ENCODE assay signal across 8 mouse cellular contexts in the genomic region with DNA sequence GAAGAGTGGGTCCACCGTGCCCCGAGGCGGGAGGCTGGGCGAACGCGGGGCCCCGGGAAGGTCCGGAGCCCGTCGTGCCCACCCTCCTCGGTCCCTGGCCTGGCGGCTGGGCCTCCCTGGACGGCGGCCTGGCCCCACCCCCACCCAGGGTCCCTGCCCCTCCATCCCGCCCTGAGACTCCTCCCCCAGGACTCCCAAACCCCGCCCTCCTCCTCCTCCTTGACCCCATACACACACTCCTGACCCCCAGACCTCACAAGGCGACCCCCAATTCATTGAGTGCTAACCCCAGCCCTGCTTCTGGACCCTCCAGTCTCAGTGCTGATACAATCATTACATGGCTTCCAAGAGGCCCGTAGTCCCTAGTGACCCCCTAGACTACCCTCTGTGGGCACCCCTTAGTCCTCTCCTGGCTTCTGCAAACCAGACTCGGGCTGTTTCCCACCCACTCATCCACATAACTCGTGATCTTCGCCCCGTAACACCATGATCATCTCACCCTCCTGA. TPM values are rescaled to one million over a fixed set of nuclear protein-coding genes. Genes with fewer than 3 reads are reported as not detected.
A peak's percentile ranks its signal among the peaks of the same experiment; 100 is the strongest.
DNase-seq lines count a peak whose midpoint lies in the region; ATAC-seq and TF ChIP-seq lines count a peak whose summit lies in the region.

No protein-coding gene starts in this region.

- peak overlapping the region; percentile 92 for H3K4me2 ChIP-seq in hindbrain, embryonic 16.5 days (ENCODE audit: low read length)

- peak overlapping the region; percentile 96 for H3K9ac ChIP-seq in hindbrain, embryonic 16.5 days (ENCODE audit: low read depth, low read length)

- ATAC-seq in hindbrain, embryonic 16.5 days, result peak; percentile 66

- H3K27ac ChIP-seq in hindbrain, embryonic 16.5 days (ENCODE audit: low read depth, low read length), result peak overlapping the region; percentile 87
- peak overlapping the region; percentile 87 for H3K27ac ChIP-seq in testis, adult 2 months (ENCODE audit: control insufficient read depth, insufficient read depth, low read depth, low read length)

- peak overlapping the region; percentile 83 for H3K4me3 ChIP-seq in hindbrain, embryonic 16.5 days (ENCODE audit: low read length)
- H3K4me3 ChIP-seq in testis, adult 2 months (ENCODE audit: control insufficient read depth, low read depth, low read length), result peak overlapping the region; percentile 94

- H3K9me3 ChIP-seq in hindbrain, embryonic 16.5 days (ENCODE audit: control insufficient read depth, low read length), result no peaks in the 10 kb centered on the region

- no peaks in the 10 kb centered on the region for H3K36me3 ChIP-seq in hindbrain, embryonic 16.5 days (ENCODE audit: control insufficient read depth, insufficient read depth, low read length)
- 0 out of 2 replicates have a peak, but pooled peaks cover 2% of the 10 kb centered on the region for H3K36me3 ChIP-seq in testis, adult 2 months (ENCODE audit: control insufficient read depth, insufficient read depth, low read length)

- 6% methylated on average over 22 of the region's 22 CpGs for WGBS in hindbrain, embryonic 16.5 days

- no peaks in the 10 kb centered on the region for H3K27me3 ChIP-seq in hindbrain, embryonic 16.5 days (replicated peaks; ENCODE audit: control insufficient read depth, insufficient read depth, low read length)
- no peaks in the 10 kb centered on the region for H3K27me3 ChIP-seq in testis, adult 2 months (ENCODE audit: control insufficient read depth, insufficient read depth, low read length)

- TF ChIP-seq CTCF in testis, adult 2 months (IDR thresholded peaks at IDR 0.05; ENCODE audit: control insufficient read depth, insufficient read depth, insufficient replicate concordance, low read depth, low read length), result no peak

- peak; percentile 76 for DNase-seq in adrenal gland, postnatal 14 days
- DNase-seq in adrenal gland, adult (ENCODE audit: inconsistent age in 2 of 2, low spot score in 1 of 2), result no peak
- DNase-seq in 3134 (ENCODE audit: extremely low read depth, insufficient read length, low spot score), result peak; percentile 82
- DNase-seq in embryo, embryonic 11.5 days (ENCODE audit: low read depth, low spot score), result peak; percentile 46
- peak; percentile 75 for DNase-seq in lung, postnatal 10 days
- no peak for DNase-seq in layer of hippocampus, adult 8-10 months (ENCODE audit: low spot score in 2 of 2)

- H3K4me1 ChIP-seq in hindbrain, embryonic 16.5 days (ENCODE audit: control insufficient read depth, insufficient read depth, low read depth, low read length), result peaks cover 28% of the 10 kb centered on the region
- H3K4me1 ChIP-seq in testis, adult 2 months (ENCODE audit: control insufficient read depth, insufficient read depth, low read length), result peaks cover 8% of the 10 kb centered on the region

- TF ChIP-seq POLR2A in testis, adult 2 months (IDR thresholded peaks at IDR 0.05; ENCODE audit: control insufficient read depth, low read depth, low read length), result no peak

RNA-seq across cellular contexts. Expression of a gene that starts 0.7 kb away (rescaled TPM):
- 36.8 and 43.4 TPM in 2 replicates for total RNA-seq in adrenal gland, postnatal 14 days (2021)
- polyA plus RNA-seq in hindbrain, embryonic 16.5 days (2015; fragmentation: Nextera tagmentation; extraction: Ambion mirVana), result 43.0 and 44.6 TPM in 2 replicates
- 89.4 and 90.8 TPM in 2 replicates for polyA plus RNA-seq in testis, adult 2 months (2012; rRNA removed)
- 100 to 1,000 TPM in 2 of 4 experiments, 10 to 100 TPM in 2; 91.9 to 107 (median 101) TPM for total RNA-seq in layer of hippocampus, adult 8-10 months (2022)

RNA-seq across cellular contexts. Expression of a gene that starts 30.0 kb away (rescaled TPM):
- total RNA-seq in adrenal gland, postnatal 14 days (2021), result 3.3 and 8.9 TPM in 2 replicates
- 5.8 and 7.0 TPM in 2 replicates for polyA plus RNA-seq in hindbrain, embryonic 16.5 days (2015; fragmentation: Nextera tagmentation; extraction: Ambion mirVana)
- polyA plus RNA-seq in testis, adult 2 months (2012; rRNA removed), result 1.7 and 2.8 TPM in 2 replicates
- 1 to 10 TPM; 2.9 to 6.5 (median 3.5) TPM for total RNA-seq in layer of hippocampus, adult 8-10 months (2022)

RNA-seq across cellular contexts. Expression of a gene that starts 35.7 kb away (rescaled TPM):
- 10.9 and 11.9 TPM in 2 replicates for total RNA-seq in adrenal gland, postnatal 14 days (2021)
- polyA plus RNA-seq in hindbrain, embryonic 16.5 days (2015; fragmentation: Nextera tagmentation; extraction: Ambion mirVana), result 3.0 and 3.6 TPM in 2 replicates
- 3.2 and 3.4 TPM in 2 replicates for polyA plus RNA-seq in testis, adult 2 months (2012; rRNA removed)
- total RNA-seq in layer of hippocampus, adult 8-10 months (2022), result 1 to 10 TPM; 1.1 to 1.3 (median 1.2) TPM

RNA-seq across cellular contexts. Expression of a gene that starts 54.9 kb away (rescaled TPM):
- 36.1 and 39.8 TPM in 2 replicates for total RNA-seq in adrenal gland, postnatal 14 days (2021)
- 1.1 TPM in 2 replicates for polyA plus RNA-seq in hindbrain, embryonic 16.5 days (2015; fragmentation: Nextera tagmentation; extraction: Ambion mirVana)
- polyA plus RNA-seq in testis, adult 2 months (2012; rRNA removed), result 3.1 and 4.1 TPM in 2 replicates
- 10 to 100 TPM; 24.5 to 27.5 (median 26.7) TPM for total RNA-seq in layer of hippocampus, adult 8-10 months (2022)

Comparison
In these comparisons a context has a peak if more than half of its experiments do, and no peak if none do; other contexts are left out.
1. DNase-seq: peak in adrenal gland, postnatal 14 days (single experiment), 3134 (single experiment), embryo, embryonic 11.5 days (single experiment) and lung, postnatal 10 days (single experiment); none in adrenal gland, adult (0 of 2) and layer of hippocampus, adult 8-10 months (0 of 2).